Mouse (Mus musculus) midbrain, embryonic 13.5 days (tissue): Measurements from ENCODE around the gene Aox2. TPM values are rescaled to one million over a fixed set of nuclear protein-coding genes. Genes with fewer than 3 reads are reported as not detected.

ENCODE experiments used
- ATAC-seq: fragments of 200-750 bp; cut with Nextera tagmentation; 2 replicates; pipeline ENCODE4 v1.8.0; 2017; ENCODE audit warnings: mild to moderate bottlenecking, moderate TSS enrichment, moderate library complexity
- H3K27ac ChIP-seq: fragments of 300-500 bp; sonication (generic); 2 replicates; pipeline ENCODE4 v1.5.1; 2015; ENCODE audit warnings: inconsistent platforms, mild to moderate bottlenecking, moderate library complexity
- H3K27me3 ChIP-seq: fragments of 300-500 bp; sonication (generic); 2 replicates; pipeline ENCODE4 v1.6.1; 2015; ENCODE audit warnings: mild to moderate bottlenecking, inconsistent platforms
- H3K36me3 ChIP-seq: fragments of 300-500 bp; sonication (generic); 2 replicates; pipeline ENCODE4 v1.6.1; 2015; ENCODE audit warnings: mild to moderate bottlenecking, inconsistent platforms
- H3K4me1 ChIP-seq: fragments of 300-500 bp; sonication (generic); replicated peaks from 2 replicates; pipeline ENCODE4 v1.6.1; 2015; ENCODE audit warnings: inconsistent platforms
- H3K4me2 ChIP-seq: fragments of 300-500 bp; sonication (generic); replicated peaks from 2 replicates; pipeline ENCODE4 v1.6.1; 2015; ENCODE audit warnings: moderate library complexity, mild to moderate bottlenecking, inconsistent platforms
- H3K4me3 ChIP-seq: fragments of 300-500 bp; sonication (generic); replicated peaks from 2 replicates; pipeline ENCODE4 v1.5.1; 2015; ENCODE audit warnings: mild to moderate bottlenecking, inconsistent platforms
- H3K9ac ChIP-seq: fragments of 300-500 bp; sonication (generic); replicated peaks from 2 replicates; pipeline ENCODE4 v1.6.1; 2015; ENCODE audit warnings: mild to moderate bottlenecking, inconsistent platforms
- H3K9me3 ChIP-seq: fragments of 300-500 bp; sonication (generic); 2 replicates; pipeline ENCODE4 v1.6.1; 2016; ENCODE audit warnings: mild to moderate bottlenecking, inconsistent platforms
- WGBS: fragments of 180-500 bp; shearing (Covaris S2); methylation state at CpG from one replicate; pipeline ENCODE4 v1.1.7; 2015; 5-methylcytosine and 5-hydroxymethylcytosine counted together
- polyA plus RNA-seq: library from polyadenylated mRNA; unstranded; fragments of >200 nt; fragmentation: Nextera tagmentation; extraction: Ambion mirVana; gene quantifications from 2 replicates; pipeline ENCODE4 v1.2.1, GENCODE M21; 2015

The Aox2 gene
- polyA plus RNA-seq, 1 experiment from 2014 or later, result 0.05 TPM

- no peaks in the 10 kb centered on the region for H3K36me3 ChIP-seq
- H3K27me3 ChIP-seq, result no peaks in the 10 kb centered on the region
- H3K9ac ChIP-seq, result no peak overlapping the region
- H3K4me2 ChIP-seq, result no peak overlapping the region
- 87% methylated on average over 10 of the region's 10 CpGs for WGBS
- no peaks in the 10 kb centered on the region for H3K9me3 ChIP-seq
- no peak overlapping the region for H3K27ac ChIP-seq
- ATAC-seq, result no peak
- H3K4me1 ChIP-seq, result no peaks in the 10 kb centered on the region
- no peak overlapping the region for H3K4me3 ChIP-seq
Measured at GRCm38 (mm10) chr1:58257195-58257991, 20.7 kb upstream of the Aox2 start.

- H3K27ac ChIP-seq, result no peak overlapping the region
- no peak overlapping the region for H3K9ac ChIP-seq
- WGBS, result 85% methylated on average over 3 of the region's 3 CpGs
- no peak overlapping the region for H3K4me2 ChIP-seq
- H3K4me3 ChIP-seq, result no peak overlapping the region
- H3K27me3 ChIP-seq, result no peaks in the 10 kb centered on the region
- H3K4me1 ChIP-seq, result no peaks in the 10 kb centered on the region
- no peaks in the 10 kb centered on the region for H3K9me3 ChIP-seq
- no peaks in the 10 kb centered on the region for H3K36me3 ChIP-seq
- no peak for ATAC-seq
Measured at GRCm38 (mm10) chr1:58260311-58260710, 17.8 kb upstream of the Aox2 start.

- no peak for ATAC-seq
- no peaks in the 10 kb centered on the region for H3K4me1 ChIP-seq
- H3K9ac ChIP-seq, result no peak overlapping the region
- no peaks in the 10 kb centered on the region for H3K9me3 ChIP-seq
- no peak overlapping the region for H3K4me2 ChIP-seq
- 92% methylated on average over 2 of the region's 2 CpGs for WGBS
- no peak overlapping the region for H3K4me3 ChIP-seq
- no peaks in the 10 kb centered on the region for H3K27me3 ChIP-seq
- H3K36me3 ChIP-seq, result no peaks in the 10 kb centered on the region
- H3K27ac ChIP-seq, result no peak overlapping the region
Measured at GRCm38 (mm10) chr1:58268231-58268630, 9.9 kb upstream of the Aox2 start.

GRCm38 (mm10) chr1:58270807-58271569 lies 7.1 kb upstream of the Aox2 start:
- 70% methylated on average over 6 of the region's 6 CpGs for WGBS
- no peaks in the 10 kb centered on the region for H3K27me3 ChIP-seq
- no peak overlapping the region for H3K4me2 ChIP-seq
- ATAC-seq, result peak; percentile 60
- no peak overlapping the region for H3K4me3 ChIP-seq
- no peaks in the 10 kb centered on the region for H3K9me3 ChIP-seq
- 0 out of 2 replicates have a peak, but pooled peaks cover 2% of the 10 kb centered on the region for H3K4me1 ChIP-seq
- H3K36me3 ChIP-seq, result no peaks in the 10 kb centered on the region
- H3K9ac ChIP-seq, result no peak overlapping the region
- H3K27ac ChIP-seq, result no peak overlapping the region

DNA sequence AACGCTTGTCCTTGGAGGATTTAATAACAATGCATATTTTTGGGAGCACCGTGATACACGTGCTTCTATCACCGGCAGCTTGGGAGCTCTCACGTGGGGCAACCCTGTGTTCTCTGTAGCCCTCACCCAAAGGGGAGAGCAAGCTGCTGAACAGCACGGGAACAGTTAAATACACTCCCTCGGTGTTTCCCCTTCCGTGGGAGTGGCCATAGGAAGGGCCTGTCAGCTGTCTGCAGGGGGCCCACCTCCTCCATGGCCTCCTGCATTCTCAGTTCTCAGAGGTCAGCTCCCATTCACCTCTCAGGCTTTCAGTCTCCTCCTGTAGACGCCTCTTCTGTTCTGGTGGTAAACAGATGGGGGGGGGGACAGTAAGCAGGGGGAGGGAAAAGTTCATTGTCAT lies 2.2 kb upstream of the Aox2 start:
- WGBS, result 25% methylated on average over 9 of the region's 9 CpGs
- H3K4me3 ChIP-seq, result no peak overlapping the region

DNA sequence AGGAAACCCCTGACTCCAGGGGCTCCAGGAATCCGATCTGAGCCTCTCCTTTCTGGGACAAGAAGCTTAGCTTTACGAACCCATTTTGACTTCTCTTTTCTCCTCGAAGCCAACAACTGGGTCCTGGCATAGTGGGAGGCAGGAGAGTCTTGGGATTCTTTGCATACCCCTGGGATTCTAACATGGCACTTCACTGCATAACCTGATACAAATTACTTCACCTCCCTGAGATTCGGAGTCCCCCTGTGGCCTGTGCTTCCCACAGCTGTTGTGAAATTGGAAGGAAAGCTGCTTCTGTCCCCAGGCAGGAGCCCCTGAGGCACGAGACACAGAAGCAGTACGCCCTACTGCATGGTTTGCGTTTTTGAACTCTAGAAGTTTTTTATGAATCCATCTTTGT lies 387 bp downstream of the Aox2 start:
- WGBS, result 70% methylated on average over 7 of the region's 7 CpGs
- no peak for ATAC-seq
- no peaks in the 10 kb centered on the region for H3K9me3 ChIP-seq

More for the DNA sequence above, 2.2 kb upstream of the Aox2 start:
- H3K27me3 ChIP-seq, result no peaks in the 10 kb centered on the region
- no peak overlapping the region for H3K27ac ChIP-seq
- no peaks in the 10 kb centered on the region for H3K36me3 ChIP-seq
- ATAC-seq, result no peak
- H3K9me3 ChIP-seq, result no peaks in the 10 kb centered on the region
- H3K4me1 ChIP-seq, result 0 out of 2 replicates have a peak, but pooled peaks cover 3% of the 10 kb centered on the region
- no peak overlapping the region for H3K4me2 ChIP-seq
- H3K9ac ChIP-seq, result no peak overlapping the region

DNA sequence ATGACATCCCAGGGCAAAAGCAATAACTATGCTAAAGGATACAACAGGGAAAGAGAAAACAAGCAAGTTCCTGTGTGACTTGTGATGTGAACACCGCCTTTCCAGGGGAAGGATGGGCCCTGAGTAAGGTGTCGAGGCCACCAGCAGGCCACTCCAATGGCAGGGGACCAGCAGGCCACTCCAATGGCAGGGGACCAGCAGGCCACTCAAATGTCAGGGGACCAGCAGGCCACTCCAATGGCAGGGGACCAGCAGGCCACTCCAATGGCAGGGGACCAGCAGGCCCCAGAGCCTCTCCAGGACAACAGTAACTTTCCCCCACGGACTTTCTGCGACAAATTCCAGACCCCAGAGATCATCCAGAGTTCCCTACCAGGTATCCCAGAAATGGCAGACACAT lies 2.3 kb downstream of the Aox2 start:
- 0 out of 2 replicates have a peak, but pooled peaks cover 7% of the 10 kb centered on the region for H3K4me1 ChIP-seq
- no peak overlapping the region for H3K9ac ChIP-seq
- H3K4me3 ChIP-seq, result no peak overlapping the region
- no peaks in the 10 kb centered on the region for H3K36me3 ChIP-seq
- H3K27me3 ChIP-seq, result no peaks in the 10 kb centered on the region
- H3K4me2 ChIP-seq, result no peak overlapping the region
- ATAC-seq, result no peak
- 83% methylated on average over 4 of the region's 4 CpGs for WGBS
- H3K27ac ChIP-seq, result no peak overlapping the region
- no peaks in the 10 kb centered on the region for H3K9me3 ChIP-seq

More for the DNA sequence above, 387 bp downstream of the Aox2 start:
- no peak overlapping the region for H3K27ac ChIP-seq
- no peaks in the 10 kb centered on the region for H3K27me3 ChIP-seq
- no peak overlapping the region for H3K4me3 ChIP-seq
- no peaks in the 10 kb centered on the region for H3K36me3 ChIP-seq
- H3K4me2 ChIP-seq, result no peak overlapping the region
- 0 out of 2 replicates have a peak, but pooled peaks cover 7% of the 10 kb centered on the region for H3K4me1 ChIP-seq
- no peak overlapping the region for H3K9ac ChIP-seq

DNA sequence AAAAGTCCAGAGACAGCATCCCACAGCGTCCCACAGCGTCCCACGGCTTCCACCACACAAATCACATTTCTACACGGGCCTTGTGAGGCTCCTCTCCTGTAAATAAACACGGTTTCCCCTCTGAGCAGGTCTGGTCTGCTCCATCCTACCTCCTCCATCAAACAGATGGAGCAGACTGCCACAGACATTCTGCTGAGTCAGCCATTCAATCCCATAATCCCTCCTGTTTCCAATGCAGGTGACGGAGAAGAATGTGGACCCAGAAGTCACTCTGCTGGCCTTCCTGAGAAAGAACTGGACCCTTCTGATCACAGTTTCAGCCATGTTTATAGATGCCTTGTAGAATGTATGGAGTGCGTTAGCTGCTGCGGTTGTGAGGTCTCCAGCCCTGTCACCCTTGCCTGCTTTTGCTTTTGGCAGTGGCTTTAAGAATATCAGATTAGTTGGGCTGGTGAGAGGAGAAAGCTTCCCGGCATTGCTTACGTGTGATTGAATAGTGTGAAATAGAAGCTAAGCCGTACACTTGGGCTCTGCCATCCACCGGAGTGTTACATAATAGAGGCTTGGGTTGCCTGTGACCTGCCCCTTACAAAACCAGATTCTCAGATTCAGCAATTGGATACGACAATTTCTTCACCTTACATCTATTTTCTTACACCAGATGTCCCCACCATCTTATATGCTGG lies 3.0 kb downstream of the Aox2 start:
- Histone ChIP-seq H3K9me3 (no peaks in the 10 kb centered on the region), H3K36me3 (no peaks in the 10 kb centered on the region), H3K27ac (no peak overlapping the region), H3K4me3 (no peak overlapping the region), H3K4me2 (no peak overlapping the region), H3K9ac (no peak overlapping the region), H3K4me1 (0 out of 2 replicates have a peak, but pooled peaks cover 5% of the 10 kb centered on the region), H3K27me3 (no peaks in the 10 kb centered on the region)
- WGBS, result 75% methylated on average over 13 of the region's 13 CpGs
- ATAC-seq, result no peak

DNA sequence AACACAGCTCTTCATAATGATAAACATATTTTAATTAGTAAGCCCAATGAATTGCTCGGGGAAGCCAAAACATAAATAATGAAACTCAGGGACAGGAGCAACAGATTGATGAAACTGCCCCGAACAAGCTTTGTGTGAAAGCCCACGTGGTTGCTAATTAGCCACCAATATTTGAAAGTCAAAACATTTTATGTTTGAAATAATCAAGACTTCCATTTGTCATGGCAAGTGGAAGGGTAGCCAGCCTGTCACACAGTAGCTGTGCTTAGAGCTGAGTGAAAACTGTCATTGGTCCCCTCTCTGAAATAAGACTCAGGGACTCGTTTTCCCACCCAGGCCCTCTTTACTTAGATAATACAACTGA lies 3.5 kb downstream of the Aox2 start:
- H3K4me3 ChIP-seq, result no peak overlapping the region
- ATAC-seq, result no peak
- H3K4me2 ChIP-seq, result no peak overlapping the region
- 82% methylated on average over 4 of the region's 4 CpGs for WGBS
- no peak overlapping the region for H3K9ac ChIP-seq
- no peaks in the 10 kb centered on the region for H3K36me3 ChIP-seq
- H3K4me1 ChIP-seq, result 0 out of 2 replicates have a peak, but pooled peaks cover 5% of the 10 kb centered on the region
- no peak overlapping the region for H3K27ac ChIP-seq
- H3K27me3 ChIP-seq, result no peaks in the 10 kb centered on the region
- no peaks in the 10 kb centered on the region for H3K9me3 ChIP-seq

DNA sequence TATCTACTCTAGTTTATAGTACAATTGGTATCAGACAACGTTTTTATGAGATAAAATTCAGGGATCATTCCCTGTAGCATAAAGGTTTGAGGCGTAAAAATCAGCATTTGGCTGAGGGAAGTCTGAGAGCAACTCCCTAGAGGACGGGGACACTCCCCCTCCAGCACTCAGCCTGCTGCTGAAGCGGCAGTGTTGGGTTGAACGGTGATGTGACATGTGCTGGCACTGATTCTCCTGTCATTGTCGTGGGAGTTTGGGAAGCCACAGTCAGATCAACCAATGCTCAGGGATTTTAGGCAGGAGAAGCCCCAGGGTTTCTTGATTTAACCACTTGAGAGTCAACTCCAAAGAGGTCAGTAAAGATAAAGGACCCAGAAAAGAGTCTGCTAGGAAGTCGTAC lies 6.4 kb downstream of the Aox2 start:
- no peaks in the 10 kb centered on the region for H3K9me3 ChIP-seq
- H3K4me2 ChIP-seq, result no peak overlapping the region
- ATAC-seq, result no peak
- H3K4me1 ChIP-seq, result 0 out of 2 replicates have a peak, but pooled peaks cover 5% of the 10 kb centered on the region
- H3K27me3 ChIP-seq, result no peaks in the 10 kb centered on the region
- H3K36me3 ChIP-seq, result no peaks in the 10 kb centered on the region
- no peak overlapping the region for H3K4me3 ChIP-seq
- H3K9ac ChIP-seq, result no peak overlapping the region
- 57% methylated on average over 7 of the region's 7 CpGs for WGBS
- H3K27ac ChIP-seq, result no peak overlapping the region

- Histone ChIP-seq H3K4me1 (no peaks in the 10 kb centered on the region), H3K9ac (no peak overlapping the region), H3K9me3 (no peaks in the 10 kb centered on the region), H3K4me3 (no peak overlapping the region), H3K27ac (no peak overlapping the region), H3K4me2 (no peak overlapping the region), H3K27me3 (no peaks in the 10 kb centered on the region), H3K36me3 (no peaks in the 10 kb centered on the region)
- ATAC-seq, result no peak
- WGBS, result 89% methylated on average over 3 of the region's 3 CpGs
Measured at GRCm38 (mm10) chr1:58288091-58288490, 10.0 kb downstream of the Aox2 start.
